Mouse (Mus musculus): Measurements from ENCODE around the gene R3hdm4. TPM values are rescaled to one million over a fixed set of nuclear protein-coding genes. Genes with fewer than 3 reads are reported as not detected.

R3hdm4 gene
- polyA plus RNA-seq, 1 experiment from 2014 or later: 95.6 TPM

DNA sequence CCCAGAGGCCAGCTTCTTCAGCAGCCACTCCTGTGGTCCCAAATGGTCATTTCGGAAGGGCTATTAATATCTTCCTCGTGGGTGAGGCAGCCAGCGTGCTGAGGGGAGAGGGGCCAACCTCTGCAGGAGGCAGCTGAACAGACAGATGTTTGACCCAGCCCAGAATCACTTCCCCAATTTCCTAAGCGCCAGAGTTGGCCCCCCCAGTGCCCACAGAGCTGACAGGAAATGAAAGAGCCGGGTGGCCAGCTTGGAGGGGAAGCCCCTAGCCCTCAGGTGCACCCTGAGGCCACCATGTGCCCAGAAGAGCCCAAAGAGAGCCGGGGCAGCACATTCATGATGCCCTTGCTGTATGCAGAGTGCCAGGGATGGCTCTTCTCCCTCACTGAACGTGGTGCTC is 19.7 kb upstream of the R3hdm4 start:
- Histone ChIP-seq H3K4me2 (peak overlapping the region; percentile 48), H3K4me1 (peaks cover 81% of the 10 kb centered on the region), H3K36me3 (peaks cover 24% of the 10 kb centered on the region), H3K27me3 (replicated peaks) (no peaks in the 10 kb centered on the region), H3K27ac (replicated peaks) (peak overlapping the region; percentile 61; the same call in 1 of the 2 replicates), H3K9me3 (no peaks in the 10 kb centered on the region), H3K4me3 (0 out of 2 replicates have a peak overlapping the region, but pooled peaks have one; percentile 0), H3K9ac (peak overlapping the region; percentile 62)
- WGBS: 47% methylated on average over 7 of the region's 7 CpGs
- no peak for ATAC-seq (ENCODE audit: extremely low read depth, insufficient number of reproducible peaks, low FRiP score, low TSS enrichment)

DNA sequence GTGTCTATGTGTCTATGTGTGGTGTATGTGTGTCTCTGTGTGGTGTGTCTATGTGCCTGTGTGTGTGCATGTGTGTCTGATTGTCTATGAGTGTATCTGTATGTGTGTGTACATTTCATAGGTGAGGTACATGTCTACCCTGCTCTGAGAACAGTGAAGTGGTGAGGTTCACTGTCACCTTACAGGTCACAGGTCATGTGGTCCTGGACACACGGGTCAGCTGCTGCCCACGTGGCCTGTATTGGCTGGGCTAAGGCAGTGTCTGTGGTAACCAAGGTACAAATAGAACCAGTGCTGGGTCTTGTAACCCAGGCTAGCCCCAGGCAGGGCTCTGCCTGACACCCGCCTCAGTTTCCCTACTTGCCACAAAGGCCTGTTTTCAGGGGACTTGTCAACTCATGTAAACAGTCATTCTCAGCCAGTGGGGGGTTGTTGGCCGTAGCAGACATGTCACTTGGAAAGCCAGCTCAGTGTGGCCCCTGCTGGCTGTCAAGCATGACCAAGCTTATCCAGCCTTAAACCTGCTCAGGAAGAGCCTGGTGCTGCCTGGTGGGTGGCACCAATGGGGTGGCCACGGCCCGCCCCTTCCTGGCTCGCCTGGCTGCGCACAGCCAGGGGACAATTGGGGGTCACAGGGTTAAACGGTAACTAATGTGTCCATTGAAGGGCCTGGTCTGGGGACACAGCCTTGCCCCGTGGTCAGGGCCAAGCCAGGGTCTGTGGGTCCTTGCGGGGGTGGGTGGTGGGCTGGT is 16.9 kb upstream of the R3hdm4 start:
- H3K36me3 ChIP-seq: peaks cover 38% of the 10 kb centered on the region
- no peak overlapping the region for H3K9ac ChIP-seq
- no peak for ATAC-seq (ENCODE audit: extremely low read depth, insufficient number of reproducible peaks, low FRiP score, low TSS enrichment)
- no peaks in the 10 kb centered on the region for H3K9me3 ChIP-seq
- H3K4me1 ChIP-seq: peaks cover 84% of the 10 kb centered on the region
- no peaks in the 10 kb centered on the region for H3K27me3 ChIP-seq (replicated peaks)
- 77% methylated on average over 11 of the region's 11 CpGs for WGBS
- H3K27ac ChIP-seq (replicated peaks): no peak overlapping the region; the same call in 1 of the 2 replicates
- no peak overlapping the region; the same call in 1 of the 2 replicates for H3K4me3 ChIP-seq
- peak overlapping the region; percentile 61 for H3K4me2 ChIP-seq

DNA sequence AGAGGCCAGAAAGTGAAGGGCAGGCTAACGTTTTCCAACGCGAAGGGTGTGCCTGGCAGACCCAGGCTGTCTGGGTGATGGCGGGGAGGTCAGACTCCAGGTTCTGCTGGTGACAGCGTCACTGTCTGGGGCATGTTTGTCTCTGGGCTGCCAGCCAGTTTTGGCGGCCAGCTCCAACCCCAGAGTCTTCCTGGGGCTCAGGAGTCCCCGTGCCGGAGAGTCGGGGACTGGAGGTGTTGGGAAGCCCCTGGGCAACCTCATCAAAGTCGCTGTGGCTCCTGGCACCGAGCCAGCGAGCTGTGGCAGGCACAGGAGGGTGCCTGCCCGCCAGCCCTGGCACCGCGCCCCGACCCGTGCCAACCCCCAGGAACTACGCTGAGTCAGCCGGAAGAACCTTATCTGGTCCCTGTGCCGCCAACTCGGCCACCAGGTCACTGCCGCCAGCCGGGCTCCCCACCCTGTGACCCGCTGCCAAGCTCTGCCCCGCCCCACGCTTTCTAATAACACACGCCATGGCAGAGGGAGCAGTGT is 16.0 kb upstream of the R3hdm4 start:
- Histone ChIP-seq H3K4me2 (peak overlapping the region; percentile 61), H3K9ac (peak overlapping the region; percentile 68), H3K4me3 (peak overlapping the region; percentile 34), H3K4me1 (peaks cover 94% of the 10 kb centered on the region), H3K27ac (replicated peaks) (peak overlapping the region; percentile 86), H3K9me3 (no peaks in the 10 kb centered on the region), H3K36me3 (peaks cover 43% of the 10 kb centered on the region), H3K27me3 (replicated peaks) (no peaks in the 10 kb centered on the region)
- peak; percentile 16; the same call in 1 of the 2 replicates for ATAC-seq (ENCODE audit: extremely low read depth, insufficient number of reproducible peaks, low FRiP score, low TSS enrichment)
- WGBS: 36% methylated on average over 27 of the region's 27 CpGs

DNA sequence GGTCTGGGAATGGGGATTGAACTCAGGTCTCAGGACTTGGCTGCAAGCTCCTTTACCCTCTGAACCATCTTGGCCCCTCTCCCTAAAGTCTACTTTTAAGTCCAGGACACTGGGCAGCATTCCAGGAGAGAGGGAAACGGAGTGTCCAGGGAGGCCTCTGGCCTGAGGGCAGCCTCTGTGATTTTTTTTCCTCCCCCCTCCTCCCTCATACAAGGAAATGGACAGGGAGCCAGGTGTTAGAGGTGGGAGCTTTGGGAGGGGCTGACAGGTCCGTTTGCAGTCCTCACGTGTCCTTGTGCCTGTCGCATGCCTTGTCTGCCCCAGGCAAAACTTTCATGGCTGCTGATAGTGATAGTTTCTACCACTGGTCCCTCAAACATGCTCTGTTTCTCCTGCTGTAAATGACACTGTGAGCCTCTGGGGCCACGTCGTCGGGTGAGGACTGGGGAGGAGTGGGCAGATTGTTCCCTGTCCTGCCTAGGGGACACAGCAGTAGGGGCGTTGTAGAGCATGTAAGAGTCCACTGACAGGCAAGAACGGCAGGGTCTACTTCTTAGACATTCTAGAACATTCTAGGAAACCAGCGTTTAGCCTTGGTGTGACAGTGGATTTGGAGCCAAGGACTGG is 15.4 kb upstream of the R3hdm4 start:
- 43% methylated on average over 10 of the region's 10 CpGs for WGBS
- Histone ChIP-seq H3K36me3 (peaks cover 43% of the 10 kb centered on the region), H3K9me3 (no peaks in the 10 kb centered on the region), H3K4me1 (peaks cover 99% of the 10 kb centered on the region), H3K27me3 (replicated peaks) (no peaks in the 10 kb centered on the region), H3K4me3 (peak overlapping the region; percentile 34), H3K4me2 (peak overlapping the region; percentile 61), H3K9ac (peak overlapping the region; percentile 68), H3K27ac (replicated peaks) (peak overlapping the region; percentile 86)
- ATAC-seq (ENCODE audit: extremely low read depth, insufficient number of reproducible peaks, low FRiP score, low TSS enrichment): no peak

DNA sequence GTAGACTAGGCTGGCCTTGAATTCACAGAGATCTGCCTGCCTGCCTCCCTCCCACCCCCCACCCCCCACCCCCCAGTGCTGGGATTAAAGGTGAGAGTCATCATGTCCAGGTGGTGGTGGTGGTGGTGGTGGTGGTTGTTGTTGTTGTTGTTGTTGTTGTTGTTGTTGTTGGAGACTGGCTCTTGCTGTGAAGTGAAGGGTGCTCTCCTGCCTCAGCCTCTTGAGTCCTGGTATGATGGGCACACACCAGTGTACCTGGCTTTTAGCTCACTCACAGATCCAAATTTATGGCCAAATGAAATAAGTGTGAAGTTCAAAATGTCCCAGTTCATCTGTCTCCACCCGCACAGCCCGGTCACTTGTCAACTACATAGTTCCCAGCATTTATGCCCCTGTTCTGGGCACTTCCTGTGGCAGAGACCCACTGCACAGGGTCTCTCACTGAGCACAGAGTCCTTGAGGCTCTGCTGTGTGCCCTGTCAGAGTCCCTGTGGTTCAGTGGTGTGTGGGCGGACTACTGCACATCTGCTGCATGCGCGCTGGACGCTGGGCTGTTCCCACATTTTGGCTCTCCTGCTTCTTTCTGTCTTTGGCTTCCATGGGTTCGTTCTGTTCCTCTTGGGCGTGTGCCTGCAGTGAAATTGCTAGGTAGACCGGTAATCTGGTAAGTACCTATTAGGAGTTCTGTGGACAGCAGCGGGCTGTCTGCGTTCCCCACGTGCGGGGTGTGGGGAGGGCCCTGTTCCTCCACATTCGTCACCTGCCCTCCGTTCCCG is 14.0 kb upstream of the R3hdm4 start:
- H3K4me1 ChIP-seq: peaks cover 96% of the 10 kb centered on the region
- 85% methylated on average over 16 of the region's 16 CpGs for WGBS
- ATAC-seq (ENCODE audit: extremely low read depth, insufficient number of reproducible peaks, low FRiP score, low TSS enrichment): no peak
- H3K36me3 ChIP-seq: peaks cover 49% of the 10 kb centered on the region
- 0 out of 2 replicates have a peak overlapping the region, but pooled peaks have one; percentile 3 for H3K4me3 ChIP-seq
- peak overlapping the region; percentile 92 for H3K4me2 ChIP-seq
- H3K9ac ChIP-seq: 0 out of 2 replicates have a peak overlapping the region, but pooled peaks have one; percentile 47
- peak overlapping the region; percentile 53 for H3K27ac ChIP-seq (replicated peaks)
- no peaks in the 10 kb centered on the region for H3K9me3 ChIP-seq
- H3K27me3 ChIP-seq (replicated peaks): no peaks in the 10 kb centered on the region

DNA sequence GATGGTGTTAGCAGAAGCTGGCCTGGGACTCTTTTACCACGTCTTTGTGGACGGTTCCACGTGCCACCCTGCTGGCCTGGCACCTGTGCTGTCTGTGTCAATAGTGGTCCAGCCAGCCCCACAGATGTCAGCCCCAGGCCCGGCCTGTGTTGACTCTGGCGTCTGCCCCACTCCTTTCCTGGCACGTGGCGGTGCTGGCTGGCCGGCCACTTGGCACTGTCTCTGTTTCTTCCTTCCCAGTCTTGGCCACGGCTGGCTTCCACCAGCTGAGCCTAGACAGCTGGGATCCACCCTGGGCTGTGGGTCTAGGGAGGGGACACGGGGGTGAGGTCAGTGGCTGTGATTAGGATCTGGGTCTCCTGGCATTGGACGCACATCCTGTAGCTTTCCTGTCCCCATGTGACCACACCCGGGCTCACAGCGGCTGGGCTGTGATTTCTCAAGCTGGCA is 13.3 kb upstream of the R3hdm4 start:
- Histone ChIP-seq H3K4me2 (peak overlapping the region; percentile 92), H3K36me3 (peaks cover 49% of the 10 kb centered on the region), H3K4me3 (peak overlapping the region; percentile 21), H3K4me1 (peaks cover 96% of the 10 kb centered on the region), H3K27me3 (replicated peaks) (no peaks in the 10 kb centered on the region), H3K27ac (replicated peaks) (peak overlapping the region; percentile 53), H3K9me3 (no peaks in the 10 kb centered on the region), H3K9ac (peak overlapping the region; percentile 13; the same call in 1 of the 2 replicates)
- 69% methylated on average over 13 of the region's 13 CpGs for WGBS
- peak; percentile 38 for ATAC-seq (ENCODE audit: extremely low read depth, insufficient number of reproducible peaks, low FRiP score, low TSS enrichment)

DNA sequence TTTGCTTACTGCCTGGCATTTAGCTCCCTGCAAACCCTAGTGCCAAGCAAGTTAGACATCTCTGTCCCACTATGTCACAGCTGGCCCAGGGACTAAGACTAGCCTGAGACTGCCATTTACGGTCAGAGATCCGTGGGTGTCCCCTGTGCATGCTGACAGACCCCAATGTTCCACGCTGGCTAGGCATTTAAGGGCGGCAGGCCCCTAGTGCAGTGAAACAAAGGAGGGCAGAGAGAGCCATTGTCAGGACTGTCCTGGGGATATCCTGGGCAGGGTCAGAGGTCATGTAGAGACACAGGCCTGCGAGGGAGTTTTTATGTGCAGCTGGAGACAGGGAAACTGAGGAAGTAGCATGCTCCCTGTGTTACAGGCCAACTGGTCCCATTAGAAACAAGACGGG is 12.9 kb upstream of the R3hdm4 start:
- Histone ChIP-seq H3K9me3 (no peaks in the 10 kb centered on the region), H3K36me3 (peaks cover 49% of the 10 kb centered on the region), H3K4me1 (peaks cover 96% of the 10 kb centered on the region), H3K27me3 (replicated peaks) (no peaks in the 10 kb centered on the region), H3K9ac (peak overlapping the region; percentile 21; the same call in 1 of the 2 replicates), H3K4me2 (peak overlapping the region; percentile 92), H3K27ac (replicated peaks) (peak overlapping the region; percentile 53), H3K4me3 (peak overlapping the region; percentile 21)
- no peak for ATAC-seq (ENCODE audit: extremely low read depth, insufficient number of reproducible peaks, low FRiP score, low TSS enrichment)
- 73% methylated on average over 6 of the region's 6 CpGs for WGBS

DNA sequence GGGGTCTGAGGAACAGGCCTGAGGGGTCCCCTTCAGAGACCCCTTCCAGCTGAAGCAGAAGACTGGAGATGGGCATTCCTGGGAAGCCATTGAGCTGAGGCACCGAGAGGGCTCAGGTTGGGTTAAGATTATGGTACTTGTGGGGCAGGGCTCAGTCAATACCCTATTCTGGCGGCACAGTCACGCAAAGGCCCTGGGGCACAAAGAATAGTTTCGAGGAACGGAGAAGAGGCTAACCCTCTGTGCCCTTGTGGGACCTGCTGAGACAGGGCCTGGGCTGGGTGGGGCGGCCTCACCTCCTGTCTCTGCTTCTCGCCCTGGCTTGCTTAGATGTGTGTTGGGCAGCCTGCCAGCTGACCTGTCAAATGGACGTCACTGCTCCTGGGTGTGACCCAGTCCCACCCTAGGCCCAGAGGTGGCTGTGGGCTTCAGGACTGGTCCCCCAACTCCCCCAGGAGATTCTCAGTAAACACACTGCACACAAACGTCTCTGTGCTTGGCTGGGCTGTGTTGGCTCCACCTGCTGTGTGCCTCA is 12.2 kb upstream of the R3hdm4 start:
- H3K9ac ChIP-seq: peak overlapping the region; percentile 68
- H3K4me2 ChIP-seq: peak overlapping the region; percentile 92
- peak overlapping the region; percentile 68 for H3K27ac ChIP-seq (replicated peaks)
- 50% methylated on average over 9 of the region's 9 CpGs for WGBS
- peak overlapping the region; percentile 97 for H3K4me3 ChIP-seq
- no peaks in the 10 kb centered on the region for H3K27me3 ChIP-seq (replicated peaks)
- H3K9me3 ChIP-seq: no peaks in the 10 kb centered on the region
- peaks cover 96% of the 10 kb centered on the region for H3K4me1 ChIP-seq
- H3K36me3 ChIP-seq: peaks cover 49% of the 10 kb centered on the region
- ATAC-seq (ENCODE audit: extremely low read depth, insufficient number of reproducible peaks, low FRiP score, low TSS enrichment): no peak

DNA sequence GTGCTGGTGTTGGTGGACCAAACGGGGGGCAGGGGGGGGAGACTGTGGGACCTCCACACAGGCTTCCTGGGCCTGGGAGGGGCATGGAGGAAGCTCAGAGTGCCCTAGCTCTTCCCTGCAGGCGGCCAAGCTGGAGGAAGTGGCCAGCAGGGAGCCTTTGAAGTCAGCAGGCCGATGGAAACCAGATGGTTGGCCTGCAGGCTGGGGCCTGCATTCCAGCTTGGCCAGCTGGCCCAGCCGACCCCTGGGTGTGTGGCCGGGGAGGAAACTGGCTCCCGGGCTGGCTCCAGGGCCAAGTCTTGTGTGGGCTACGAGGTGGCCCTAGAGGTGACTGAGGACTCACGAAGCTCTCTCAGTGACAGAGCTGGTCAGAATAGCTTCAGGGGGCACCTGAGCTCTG is 11.7 kb upstream of the R3hdm4 start:
- Histone ChIP-seq H3K36me3 (peaks cover 45% of the 10 kb centered on the region), H3K9ac (peak overlapping the region; percentile 68), H3K9me3 (no peaks in the 10 kb centered on the region), H3K27ac (replicated peaks) (peak overlapping the region; percentile 68), H3K4me1 (peaks cover 93% of the 10 kb centered on the region), H3K4me2 (peak overlapping the region; percentile 92), H3K4me3 (peak overlapping the region; percentile 97), H3K27me3 (replicated peaks) (no peaks in the 10 kb centered on the region)
- WGBS: 13% methylated on average over 8 of the region's 8 CpGs
- no peak for ATAC-seq (ENCODE audit: extremely low read depth, insufficient number of reproducible peaks, low FRiP score, low TSS enrichment)

DNA sequence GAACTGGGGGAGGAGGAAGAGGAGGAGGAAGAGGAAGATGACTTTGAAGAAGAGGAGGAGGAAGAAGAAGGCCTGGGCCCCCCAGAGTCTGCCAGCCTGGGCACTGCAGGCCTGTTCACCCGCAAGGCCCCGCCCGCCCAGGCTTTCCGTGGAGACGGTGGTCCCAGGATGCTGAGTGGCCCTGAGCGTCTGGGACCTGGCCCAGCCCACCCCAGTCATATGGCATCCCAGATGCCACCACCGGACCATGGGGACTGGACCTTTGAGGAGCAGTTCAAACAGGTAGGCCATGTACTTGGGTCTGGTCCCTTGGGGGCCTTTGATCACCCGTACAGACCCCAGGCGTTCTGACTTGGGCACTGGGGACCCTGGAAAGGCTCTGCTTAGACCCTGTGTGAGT is 10.8 kb upstream of the R3hdm4 start:
- Histone ChIP-seq H3K4me2 (peak overlapping the region; percentile 92), H3K9me3 (no peaks in the 10 kb centered on the region), H3K9ac (peak overlapping the region; percentile 68), H3K27ac (replicated peaks) (no peak overlapping the region; the same call in 1 of the 2 replicates), H3K4me1 (peaks cover 83% of the 10 kb centered on the region), H3K36me3 (peaks cover 40% of the 10 kb centered on the region), H3K27me3 (replicated peaks) (no peaks in the 10 kb centered on the region), H3K4me3 (peak overlapping the region; percentile 97)
- WGBS: 76% methylated on average over 9 of the region's 9 CpGs
- no peak for ATAC-seq (ENCODE audit: extremely low read depth, insufficient number of reproducible peaks, low FRiP score, low TSS enrichment)

Measured in heart, embryonic 13.5 days (tissue).